Mouse (Mus musculus) hindbrain, embryonic 10.5 days (tissue): ENCODE results near the gene Ddx19b. TPM values are rescaled to one million over a fixed set of nuclear protein-coding genes. Genes with fewer than 3 reads are reported as not detected.

Source experiments
- DNase-seq: peaks from one replicate; pipeline ENCODE4 v3.0.0-alpha.2; 2017; ENCODE audit warnings: low spot score
- H3K27ac ChIP-seq: fragments of 300-500 bp; sonication (generic); 2 replicates; pipeline ENCODE4 v1.5.1; 2016; ENCODE audit warnings: mild to moderate bottlenecking, moderate library complexity
- H3K27me3 ChIP-seq: fragments of 300-500 bp; sonication (generic); 2 replicates; pipeline ENCODE4 v1.6.1; 2016; ENCODE audit warnings: mild to moderate bottlenecking; ENCODE audit not compliant: poor library complexity, insufficient read depth, severe bottlenecking
- H3K36me3 ChIP-seq: fragments of 300-500 bp; sonication (generic); 2 replicates; pipeline ENCODE4 v1.6.1; 2016; ENCODE audit warnings: mild to moderate bottlenecking, moderate library complexity
- H3K4me1 ChIP-seq: fragments of 300-500 bp; sonication (generic); replicated peaks from 2 replicates; pipeline ENCODE4 v1.6.1; 2016; ENCODE audit warnings: mild to moderate bottlenecking
- H3K4me3 ChIP-seq: fragments of 300-500 bp; sonication (generic); 2 replicates; pipeline ENCODE4 v1.5.1; 2016; ENCODE audit warnings: mild to moderate bottlenecking, moderate library complexity
- H3K9me3 ChIP-seq: fragments of 300-500 bp; sonication (generic); 2 replicates; pipeline ENCODE4 v1.6.1; 2016; ENCODE audit warnings: mild to moderate bottlenecking, moderate library complexity
- WGBS: fragments of 180-500 bp; shearing (Covaris S2); methylation state at CpG from one replicate; pipeline ENCODE4 v1.1.7; 2016; 5-methylcytosine and 5-hydroxymethylcytosine counted together
- polyA plus RNA-seq: library from polyadenylated mRNA; unstranded; fragments of >200 nt; fragmentation: Nextera tagmentation; extraction: Ambion mirVana; gene quantifications from 2 replicates; pipeline ENCODE4 v1.2.1, GENCODE M21; 2016

The Ddx19b gene
- polyA plus RNA-seq, 1 experiment from 2014 or later: 8.0 TPM

GRCm38 (mm10) chr8:110954776-110955175 lies 76.8 kb downstream of the Ddx19b start:
- no peak overlapping the region for H3K4me3 ChIP-seq
- H3K9me3 ChIP-seq: no peaks in the 10 kb centered on the region
- DNase-seq: no peak
- H3K27me3 ChIP-seq: no peaks in the 10 kb centered on the region
- H3K4me1 ChIP-seq: peaks cover 7% of the 10 kb centered on the region
- WGBS: 83% methylated on average over 8 of the region's 8 CpGs
- peaks cover 62% of the 10 kb centered on the region for H3K36me3 ChIP-seq
- no peak overlapping the region for H3K27ac ChIP-seq

Other genes starting within 250 kb of the Ddx19b start
- gene Il34, start 225.8 kb downstream of the Ddx19b start, polyA plus RNA-seq: 0.37 TPM in 1 of 2 replicates, not detected in the other
- 70.0 and 75.6 TPM in 2 replicates for gene Cog4, start 185.2 kb downstream of the Ddx19b start, polyA plus RNA-seq
- 185 and 217 TPM in 2 replicates for gene Sf3b3, start 185.0 kb downstream of the Ddx19b start, polyA plus RNA-seq
- gene Fuk, start 129.3 kb downstream of the Ddx19b start, polyA plus RNA-seq: 11.3 and 12.4 TPM in 2 replicates
- gene St3gal2, start 111.8 kb downstream of the Ddx19b start, polyA plus RNA-seq: 27.0 and 27.1 TPM in 2 replicates
- 22.2 and 25.2 TPM in 2 replicates for gene Ddx19a, start 34.0 kb downstream of the Ddx19b start, polyA plus RNA-seq
- 76.2 TPM in 2 replicates for gene Aars, start 1.4 kb upstream of the Ddx19b start, polyA plus RNA-seq
- 17.0 and 17.4 TPM in 2 replicates for gene Exosc6, start 24.6 kb upstream of the Ddx19b start, polyA plus RNA-seq
- gene Clec18a, start 60.7 kb upstream of the Ddx19b start, polyA plus RNA-seq: 1.3 and 1.5 TPM in 2 replicates
- 10.4 and 10.8 TPM in 2 replicates for gene Pdpr, start 62.9 kb upstream of the Ddx19b start, polyA plus RNA-seq
- 62.3 and 64.5 TPM in 2 replicates for gene Glg1, start 227.5 kb upstream of the Ddx19b start, polyA plus RNA-seq